Mouse (Mus musculus) G1E (cell line): ENCODE measurements around the gene Schip1.

Source experiments
- CTCF ChIP-seq: IDR thresholded peaks from 2 replicates; pipeline ENCODE4 v1.5.1; 2012; ENCODE audit warnings: low read depth, low read length, inconsistent platforms, mixed read lengths
- GATA1 ChIP-seq: IDR thresholded peaks from 2 replicates; pipeline ENCODE4 v1.6.1; 2012; ENCODE audit warnings: borderline replicate concordance, low read length, inconsistent platforms, mixed read lengths

GRCm38 (mm10) chr3:68121338-68121737 is 56.7 kb downstream of the Schip1 start:
- no peak for TF ChIP-seq CTCF
- no peak for TF ChIP-seq GATA1
